Comparison of ENCODE assay signal across 12 mouse cellular contexts in genomic region chr1:62635203-62635602, GRCm38 (mm10).
"Had no signal": no experiment of that assay in that cellular context is flagged by ENCODE, and none has a peak within 500 bp of the region (broad histone marks: within the 10 kb centered on the region; RNA-seq: fewer than 3 reads in every experiment).

No protein-coding gene starts in this region.

- H3K27me3 ChIP-seq: liver, embryonic 15.5 days had no signal

- H3K9me3 ChIP-seq: liver, embryonic 15.5 days had no signal

- ATAC-seq: lung, postnatal 0 days; midbrain, embryonic 16.5 days had no signal

- H3K27ac ChIP-seq: kidney, postnatal 0 days; layer of hippocampus, adult 2 months; liver, embryonic 15.5 days had no signal

- H3K4me1 ChIP-seq: liver, embryonic 15.5 days had no signal

- H3K36me3 ChIP-seq: liver, embryonic 15.5 days had no signal

- H3K4me3 ChIP-seq: layer of hippocampus, adult 2 months; liver, embryonic 15.5 days had no signal

- H3K9ac ChIP-seq: liver, embryonic 15.5 days had no signal

- DNase-seq: kidney, adult 9 months; kidney, postnatal 4 days; lung, adult 2 months; lung, postnatal 36 days; right cerebral cortex, adult 18-20 months; thymus, postnatal 4 days had no signal

- H3K4me2 ChIP-seq: liver, embryonic 11.5 days; liver, embryonic 15.5 days had no signal
